Mouse (Mus musculus): ENCODE results near the gene Mxi1. TPM values are rescaled to one million over a fixed set of nuclear protein-coding genes. Genes with fewer than 3 reads are reported as not detected.

The Mxi1 gene
- total and polyA plus RNA-seq, 3 experiments, result 10.6 to 19.9 (median 18.9) TPM

GRCm38 (mm10) chr19:53371666-53372065 lies 61.3 kb downstream of the Mxi1 start, which contains the start of gene Gm10197:
Gene Gm10197 (minus strand): TSS chr19:53371766.
- Histone ChIP-seq H3K79me2 (replicated peaks; ENCODE audit: control insufficient read depth, extremely low read depth, insufficient read depth, poor library complexity, severe bottlenecking) (no peaks in the 10 kb centered on the region), H3K36me3 (replicated peaks in 1 of 2; ENCODE audit: control insufficient read depth in 1 of 2, insufficient read depth in 1 of 2, low read length in 1 of 2) (peaks cover 11 to 42% of the 10 kb centered on the region in 2 experiments), H3K4me2 (ENCODE audit: insufficient read depth, low read depth, poor library complexity, severe bottlenecking) (no peak within 1 kb of the TSS), H3K9me3 (replicated peaks; ENCODE audit: low read length) (no peaks in the 10 kb centered on the region), H3K4me3 (replicated peaks in 1 of 3; ENCODE audit: low read depth in 2 of 3, low read length in 2 of 3, poor library complexity in 1 of 3) (no peak within 1 kb of the TSS), H3K4me1 (ENCODE audit: control insufficient read depth in 1 of 2, insufficient read depth in 2 of 2) (peaks cover 0 to 5% of the 10 kb centered on the region in 2 experiments; a peak in 1 of 4 replicates), H3K27me3 (replicated peaks) (no peaks in the 10 kb centered on the region), H3K27ac (ENCODE audit: insufficient read depth, low read depth) (no peak within 1 kb of the TSS), H3K9ac (ENCODE audit: insufficient read depth, low read depth) (no peak within 1 kb of the TSS)
- DNase-seq (ENCODE audit: extremely low read depth), result no peak
- TF ChIP-seq USF1 (IDR thresholded peaks at IDR 0.05; ENCODE audit: low read depth, low read length), result no peak
- TF ChIP-seq POLR2A (IDR thresholded peaks at IDR 0.05; ENCODE audit: low read depth, low read length), result no peak
- no peak for TF ChIP-seq ZNF384 (IDR thresholded peaks at IDR 0.05; ENCODE audit: low read depth, low read length)
- no peak for TF ChIP-seq ETS1 (conservative IDR thresholded peaks at IDR 0.05; ENCODE audit: low read depth, low read length)
- TF ChIP-seq RAD21 (IDR thresholded peaks at IDR 0.05; ENCODE audit: low read depth, low read length), result no peak
- TF ChIP-seq NELFE (IDR thresholded peaks at IDR 0.05; ENCODE audit: low read depth, low read length), result no peak
- no peak for TF ChIP-seq CHD2 (IDR thresholded peaks at IDR 0.05; ENCODE audit: low read length)
- dilution Hi-C loops (cut with MboI; ENCODE audit: extremely low pct_ligation_motif_present, extremely low pct_unique_long_range_greater_than_20kb, low sequenced_read_pairs), result no loop called here
- in situ Hi-C loops (cut with MboI; ENCODE audit: low pct_ligation_motif_present, low pct_unique_long_range_greater_than_20kb, low sequenced_read_pairs), result no loop called here

- DNase-seq (ENCODE audit: extremely low read depth), result no peak
- TF ChIP-seq ZNF384 (IDR thresholded peaks at IDR 0.05; ENCODE audit: low read depth, low read length) (no peak), KAT2A (IDR thresholded peaks at IDR 0.05; ENCODE audit: insufficient replicate concordance, low read length) (no peak), MAFK (IDR thresholded peaks at IDR 0.05; ENCODE audit: insufficient replicate concordance, low read length) (no peak), EP300 (IDR thresholded peaks at IDR 0.05; ENCODE audit: low read length) (no peak), MAZ (IDR thresholded peaks at IDR 0.05; ENCODE audit: low read depth, low read length) (no peak)
- Histone ChIP-seq H3K27me3 (replicated peaks) (no peaks in the 10 kb centered on the region), H3K36me3 (replicated peaks in 1 of 2; ENCODE audit: control insufficient read depth in 1 of 2, insufficient read depth in 1 of 2, low read length in 1 of 2) (peaks cover 19 to 58% of the 10 kb centered on the region in 2 experiments), H3K79me2 (replicated peaks; ENCODE audit: control insufficient read depth, extremely low read depth, insufficient read depth, poor library complexity, severe bottlenecking) (no peaks in the 10 kb centered on the region), H3K4me3 (replicated peaks in 1 of 3; ENCODE audit: low read depth in 2 of 3, low read length in 2 of 3, poor library complexity in 1 of 3) (no peak overlapping the region), H3K4me2 (ENCODE audit: insufficient read depth, low read depth, poor library complexity, severe bottlenecking) (no peak overlapping the region), H3K4me1 (ENCODE audit: control insufficient read depth in 1 of 2, insufficient read depth in 2 of 2) (peaks cover 0 to 5% of the 10 kb centered on the region in 2 experiments; a peak in 1 of 4 replicates), H3K9ac (ENCODE audit: insufficient read depth, low read depth) (no peak overlapping the region), H3K27ac (ENCODE audit: insufficient read depth, low read depth) (no peak overlapping the region), H3K9me3 (replicated peaks; ENCODE audit: low read length) (no peaks in the 10 kb centered on the region)
- dilution Hi-C loops (cut with MboI; ENCODE audit: extremely low pct_ligation_motif_present, extremely low pct_unique_long_range_greater_than_20kb, low sequenced_read_pairs) (no loop called here), in situ Hi-C loops (cut with MboI; ENCODE audit: low pct_ligation_motif_present, low pct_unique_long_range_greater_than_20kb, low sequenced_read_pairs) (no loop called here)
Measured at GRCm38 (mm10) chr19:53373570-53373969, 63.3 kb downstream of the Mxi1 start.

- Histone ChIP-seq H3K4me2 (ENCODE audit: insufficient read depth, low read depth, poor library complexity, severe bottlenecking) (no peak overlapping the region), H3K4me3 (replicated peaks in 1 of 3; ENCODE audit: low read depth in 2 of 3, low read length in 2 of 3, poor library complexity in 1 of 3) (no peak overlapping the region), H3K9ac (ENCODE audit: insufficient read depth, low read depth) (no peak overlapping the region), H3K9me3 (replicated peaks; ENCODE audit: low read length) (no peaks in the 10 kb centered on the region), H3K79me2 (replicated peaks; ENCODE audit: control insufficient read depth, extremely low read depth, insufficient read depth, poor library complexity, severe bottlenecking) (no peaks in the 10 kb centered on the region; the same call in 1 of the 2 replicates), H3K4me1 (ENCODE audit: control insufficient read depth in 1 of 2, insufficient read depth in 2 of 2) (no peaks in the 10 kb centered on the region), H3K27me3 (replicated peaks) (no peaks in the 10 kb centered on the region), H3K27ac (ENCODE audit: insufficient read depth, low read depth) (no peak overlapping the region), H3K36me3 (replicated peaks in 1 of 2; ENCODE audit: control insufficient read depth in 1 of 2, insufficient read depth in 1 of 2, low read length in 1 of 2) (peaks cover 24 to 68% of the 10 kb centered on the region in 2 experiments)
- dilution Hi-C loops (cut with MboI; ENCODE audit: extremely low pct_ligation_motif_present, extremely low pct_unique_long_range_greater_than_20kb, low sequenced_read_pairs), result no loop called here
- in situ Hi-C loops (cut with MboI; ENCODE audit: low pct_ligation_motif_present, low pct_unique_long_range_greater_than_20kb, low sequenced_read_pairs), result loop anchor here (25.0 kb wide), 1 partner anchor 387 kb away; no protein-coding TSS in a partner anchor
- TF ChIP-seq ETS1 (conservative IDR thresholded peaks at IDR 0.05; ENCODE audit: low read depth, low read length) (no peak), ZKSCAN1 (IDR thresholded peaks at IDR 0.05; ENCODE audit: borderline replicate concordance, low read depth, low read length) (no peak), CHD1 (IDR thresholded peaks at IDR 0.05; ENCODE audit: low read depth, low read length) (no peak), SIN3A (IDR thresholded peaks at IDR 0.05; ENCODE audit: low read length) (no peak), UBTF (IDR thresholded peaks at IDR 0.05; ENCODE audit: low read depth, low read length) (no peak), KAT2A (IDR thresholded peaks at IDR 0.05; ENCODE audit: insufficient replicate concordance, low read length) (no peak), TBP (conservative IDR thresholded peaks at IDR 0.05; ENCODE audit: low read depth, low read length) (no peak), BHLHE40 (IDR thresholded peaks at IDR 0.05; ENCODE audit: low read depth, low read length) (no peak), NELFE (IDR thresholded peaks at IDR 0.05; ENCODE audit: low read depth, low read length) (no peak), MYC (IDR thresholded peaks at IDR 0.05; ENCODE audit: low read depth, low read length) (no peak), CTCF (conservative IDR thresholded peaks at IDR 0.05 in 1 of 2, IDR thresholded peaks at IDR 0.05 in 1 of 2; ENCODE audit: low read depth in 2 of 2, low read length in 2 of 2) (no peak), ZC3H11A (IDR thresholded peaks at IDR 0.05; ENCODE audit: low read depth, low read length) (no peak), JUN (IDR thresholded peaks at IDR 0.05; ENCODE audit: insufficient read depth, low read depth, low read length) (no peak), POLR2A (IDR thresholded peaks at IDR 0.05; ENCODE audit: low read depth, low read length) (no peak), ZMIZ1 (IDR thresholded peaks at IDR 0.05; ENCODE audit: low read depth, low read length) (no peak), SMC3 (IDR thresholded peaks at IDR 0.05; ENCODE audit: low read depth, low read length) (no peak), NRF1 (IDR thresholded peaks at IDR 0.05; ENCODE audit: low read depth, low read length) (no peak), MAZ (IDR thresholded peaks at IDR 0.05; ENCODE audit: low read depth, low read length) (no peak), MAFK (IDR thresholded peaks at IDR 0.05; ENCODE audit: insufficient replicate concordance, low read length) (no peak)
- no peak for DNase-seq (ENCODE audit: extremely low read depth)
Measured at GRCm38 (mm10) chr19:53375299-53375698, 65.0 kb downstream of the Mxi1 start.

Measured in CH12.LX (cell line).